Comparison of ENCODE assay signal across 9 mouse cellular contexts in genomic region chr10:96480453-96481324, GRCm38 (mm10).
DNase-seq lines count a peak whose midpoint lies in the region; TF ChIP-seq lines count a peak whose summit lies in the region.
"Had no signal": no experiment of that assay in that cellular context is flagged by ENCODE, and none has a peak within 500 bp of the region (broad histone marks: within the 10 kb centered on the region; RNA-seq: fewer than 3 reads in every experiment).

No protein-coding gene starts in this region.

- H3K27me3 ChIP-seq in kidney, adult 2 months (replicated peaks; ENCODE audit: control insufficient read depth, insufficient read depth, low read length) = no peaks in the 10 kb centered on the region
- H3K27me3 ChIP-seq: stomach, embryonic 15.5 days had no signal

- no peak for TF ChIP-seq CTCF in kidney, adult 2 months (conservative IDR thresholded peaks at IDR 0.05; ENCODE audit: insufficient read depth, insufficient read length, low read depth, low read length)

- H3K36me3 ChIP-seq in kidney, adult 2 months (ENCODE audit: control insufficient read depth, insufficient read depth, low read length) = no peaks in the 10 kb centered on the region
- H3K36me3 ChIP-seq: stomach, embryonic 15.5 days had no signal

- no peak overlapping the region for H3K27ac ChIP-seq in kidney, adult 2 months (ENCODE audit: insufficient read depth, low read depth, low read length)
- H3K27ac ChIP-seq: stomach, embryonic 15.5 days had no signal

- H3K4me3 ChIP-seq in kidney, adult 2 months (ENCODE audit: insufficient read depth, low read depth, low read length) = no peak overlapping the region
- H3K4me3 ChIP-seq: stomach, embryonic 15.5 days had no signal

- intact Hi-C loops in gastrocnemius, postnatal 36 days (cut with DNase I) = no loop called here
- intact Hi-C loops in left cerebral cortex, postnatal 4 days (cut with DNase I) = no loop called here

- WGBS in kidney, adult 2 months = 59% methylated on average over 14 of the region's 14 CpGs

- DNase-seq in adrenal gland, adult (ENCODE audit: inconsistent age in 2 of 2, low spot score in 1 of 2) = peak; percentile 8 to 57
- no peak for DNase-seq in adrenal gland, postnatal 36 days
- peak; percentile 25 to 31 for DNase-seq in cerebellum, postnatal 25 days
- DNase-seq in gastrocnemius, postnatal 36 days = peak; percentile 4 to 13
- peak; percentile 51 for DNase-seq in left cerebral cortex, postnatal 4 days
- DNase-seq in right cerebral cortex, postnatal 4 days = peak; percentile 26
- no peak for DNase-seq in heart, adult 8-10 months (ENCODE audit: low spot score)
- no peak for DNase-seq in kidney, adult 2 months

- no peak for TF ChIP-seq POLR2A in kidney, adult 2 months (IDR thresholded peaks at IDR 0.05; ENCODE audit: low read depth, low read length)

- H3K4me1 ChIP-seq in kidney, adult 2 months (ENCODE audit: control insufficient read depth, insufficient read depth, low read length) = no peaks in the 10 kb centered on the region
- H3K4me1 ChIP-seq: stomach, embryonic 15.5 days had no signal

Comparison
In these comparisons a context has a peak if more than half of its experiments do, and no peak if none do; other contexts are left out.
1. DNase-seq: peak in adrenal gland, adult (2 of 2), cerebellum, postnatal 25 days (2 of 2), gastrocnemius, postnatal 36 days (2 of 2), left cerebral cortex, postnatal 4 days (single experiment) and right cerebral cortex, postnatal 4 days (single experiment); none in adrenal gland, postnatal 36 days (0 of 2), heart, adult 8-10 months (single experiment) and kidney, adult 2 months (single experiment).